1 mouse cellular context compared by ENCODE assay signal in genomic region chr2:74578843-74579489, GRCm38 (mm10).
TF ChIP-seq lines count a peak whose summit lies in the region.

Gene Lnpk (minus strand): TSS chr2:74579435.

TF ChIP-seq in CH12.LX, 34 proteins besides CTCF, POLR2A, EP300 and RAD21 (continued from another document):
- TF ChIP-seq USF2 (conservative IDR thresholded peaks at IDR 0.05; ENCODE audit: low read depth, low read length): peak; percentile 91
- TF ChIP-seq MEF2A (IDR thresholded peaks at IDR 0.05; ENCODE audit: borderline replicate concordance, low read depth, low read length): no peak
- TF ChIP-seq PAX5 (IDR thresholded peaks at IDR 0.05; ENCODE audit: low read length): no peak
- TF ChIP-seq ELF1 (IDR thresholded peaks at IDR 0.05; ENCODE audit: low read depth, low read length): 0 out of 2 replicates have a peak, but pooled peaks have one; percentile 32
- TF ChIP-seq HCFC1 (IDR thresholded peaks at IDR 0.05; ENCODE audit: low read depth, low read length): peak; percentile 72
- no peak for TF ChIP-seq GABPA (IDR thresholded peaks at IDR 0.05; ENCODE audit: insufficient replicate concordance, low read depth, low read length)
- TF ChIP-seq SMC3 (IDR thresholded peaks at IDR 0.05; ENCODE audit: low read depth, low read length): no peak
- TF ChIP-seq KAT2A (IDR thresholded peaks at IDR 0.05; ENCODE audit: insufficient replicate concordance, low read length): 0 out of 2 replicates have a peak, but pooled peaks have one; percentile 66
- peak; percentile 45 for TF ChIP-seq MXI1 (IDR thresholded peaks at IDR 0.05; ENCODE audit: low read depth, low read length)
- TF ChIP-seq NELFE (IDR thresholded peaks at IDR 0.05; ENCODE audit: low read depth, low read length): peak; percentile 78
- TF ChIP-seq MAFK (IDR thresholded peaks at IDR 0.05; ENCODE audit: insufficient replicate concordance, low read length): no peak
- peak; percentile 85 for TF ChIP-seq TCF12 (IDR thresholded peaks at IDR 0.05; ENCODE audit: low read depth, low read length)
- TF ChIP-seq BHLHE40 (IDR thresholded peaks at IDR 0.05; ENCODE audit: low read depth, low read length): peak; percentile 93
- no peak for TF ChIP-seq RCOR1 (conservative IDR thresholded peaks at IDR 0.05; ENCODE audit: low read depth, low read length)
- peak; percentile 83 for TF ChIP-seq SIN3A (IDR thresholded peaks at IDR 0.05; ENCODE audit: low read length)
- TF ChIP-seq CHD2 (IDR thresholded peaks at IDR 0.05; ENCODE audit: low read length): no peak
- no peak for TF ChIP-seq ZKSCAN1 (IDR thresholded peaks at IDR 0.05; ENCODE audit: borderline replicate concordance, low read depth, low read length)
- TF ChIP-seq NRF1 (IDR thresholded peaks at IDR 0.05; ENCODE audit: low read depth, low read length): peak; percentile 69
